Mouse (Mus musculus) macrophage (primary cell): Measurements from ENCODE around the gene Capn9. TPM values are rescaled to one million over a fixed set of nuclear protein-coding genes. Genes with fewer than 3 reads are reported as not detected.

Source experiments
- H3K27ac ChIP-seq: fragments of 350-480 bp; formaldehyde crosslinking; 2 replicates; pipeline ENCODE4 v1.9.0; 2021
- H3K36me3 ChIP-seq: fragments of 350-480 bp; formaldehyde crosslinking; 2 replicates; pipeline ENCODE4 v1.9.0; 2021; ENCODE audit errors: inconsistent target
- H3K4me3 ChIP-seq: fragments of 350-480 bp; formaldehyde crosslinking; 2 replicates; pipeline ENCODE4 v1.9.0; 2021; ENCODE audit errors: inconsistent target
- H3K79me2 ChIP-seq: fragments of 350-480 bp; formaldehyde crosslinking; 2 replicates; pipeline ENCODE4 v1.9.0; 2021; ENCODE audit errors: inconsistent target
- WGBS: methylation state at CpG from one replicate; pipeline ENCODE4 v1.1.7; 2026; ENCODE audit warnings: inconsistent platforms; ENCODE audit not compliant: missing documents; 5-methylcytosine and 5-hydroxymethylcytosine counted together
- polyA plus RNA-seq: library from polyadenylated mRNA; stranded (reverse); fragments of 250-400 nt; gene quantifications from 3 replicates; pipeline ENCODE4 v1.2.4, GENCODE M21; 2018; ENCODE audit warnings: inconsistent platforms

Capn9 gene
- polyA plus RNA-seq, 1 experiment from 2014 or later: not detected

DNA sequence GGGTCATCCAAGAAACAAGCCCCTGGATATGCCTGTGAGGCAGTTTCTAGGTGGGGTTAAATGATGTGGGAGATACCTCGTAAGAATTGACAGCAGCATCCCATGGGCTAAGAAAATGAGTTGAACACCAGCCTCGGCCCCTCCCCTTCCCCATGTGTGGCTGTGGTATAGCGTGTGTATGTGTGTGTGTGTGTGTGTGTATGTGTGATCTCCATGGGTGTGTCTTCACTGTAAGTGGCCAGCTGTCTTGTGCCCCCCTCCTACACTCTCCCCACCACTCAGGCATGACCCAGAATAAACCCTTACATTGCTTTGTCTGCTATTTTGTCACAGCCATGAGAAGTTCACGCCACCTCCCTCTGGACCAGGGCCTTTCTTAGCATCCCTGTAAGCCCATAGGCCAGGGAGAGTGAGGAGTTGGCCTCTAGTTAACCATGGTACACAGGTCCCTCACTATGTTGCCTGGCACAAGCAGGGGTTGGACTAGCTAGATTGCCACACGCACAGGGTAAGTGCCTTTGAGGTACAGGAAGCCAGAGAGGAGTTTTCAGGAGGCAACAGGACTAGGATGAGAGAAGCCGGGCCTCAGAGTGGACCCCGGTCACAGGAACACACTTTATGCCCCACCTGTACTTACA is 20.7 kb upstream of the Capn9 start:
- no peak overlapping the region for H3K27ac ChIP-seq
- H3K36me3 ChIP-seq: peaks cover 23% of the 10 kb centered on the region
- no peaks in the 10 kb centered on the region for H3K79me2 ChIP-seq
- H3K4me3 ChIP-seq: no peak overlapping the region
- WGBS: 96% methylated on average over 6 of the region's 7 CpGs

DNA sequence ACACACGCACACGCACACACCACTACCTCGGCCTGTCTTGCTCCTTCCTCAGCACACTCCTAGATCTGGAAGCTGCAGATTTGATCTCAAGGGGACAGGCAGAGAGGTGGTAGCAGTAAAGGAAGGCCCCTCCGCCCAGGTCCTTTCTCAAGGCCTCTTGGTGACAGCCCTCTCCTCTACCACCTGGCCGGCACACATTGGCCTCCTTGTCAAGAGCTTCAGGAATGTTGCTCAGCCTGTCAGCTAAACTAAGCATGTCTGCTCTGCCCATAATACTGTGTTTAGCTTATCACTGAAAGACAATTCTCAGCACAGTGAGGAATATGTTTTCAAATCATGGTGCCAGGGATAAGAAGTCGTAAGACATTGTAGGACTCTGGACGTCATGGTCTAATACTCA is 19.7 kb upstream of the Capn9 start:
- peaks cover 14% of the 10 kb centered on the region; the same call in 1 of the 2 replicates for H3K36me3 ChIP-seq
- H3K79me2 ChIP-seq: no peaks in the 10 kb centered on the region
- H3K4me3 ChIP-seq: no peak overlapping the region
- H3K27ac ChIP-seq: no peak overlapping the region
- 95% methylated on average over 7 of the region's 7 CpGs for WGBS

DNA sequence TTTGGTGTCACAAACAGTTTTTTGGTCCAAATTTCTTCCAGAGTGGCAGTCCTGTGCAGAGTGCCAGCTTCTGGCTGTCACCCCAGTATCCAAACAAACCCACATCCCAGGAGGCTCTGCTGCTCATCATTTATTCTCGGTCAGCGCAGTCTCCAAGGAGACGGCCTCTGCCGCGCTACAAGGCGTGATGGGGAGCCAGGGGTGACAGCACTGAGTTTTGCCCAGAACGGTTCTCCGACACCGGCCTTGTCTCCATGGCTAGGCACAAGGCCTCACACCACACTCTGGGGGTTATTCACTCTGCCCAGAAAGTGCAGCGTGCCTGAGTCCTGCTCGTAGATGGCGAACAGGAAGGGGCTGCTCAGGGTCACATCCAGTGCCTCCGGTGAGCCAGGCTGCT is 19.3 kb upstream of the Capn9 start:
- H3K4me3 ChIP-seq: no peak overlapping the region
- WGBS: 90% methylated on average over 13 of the region's 13 CpGs

DNA sequence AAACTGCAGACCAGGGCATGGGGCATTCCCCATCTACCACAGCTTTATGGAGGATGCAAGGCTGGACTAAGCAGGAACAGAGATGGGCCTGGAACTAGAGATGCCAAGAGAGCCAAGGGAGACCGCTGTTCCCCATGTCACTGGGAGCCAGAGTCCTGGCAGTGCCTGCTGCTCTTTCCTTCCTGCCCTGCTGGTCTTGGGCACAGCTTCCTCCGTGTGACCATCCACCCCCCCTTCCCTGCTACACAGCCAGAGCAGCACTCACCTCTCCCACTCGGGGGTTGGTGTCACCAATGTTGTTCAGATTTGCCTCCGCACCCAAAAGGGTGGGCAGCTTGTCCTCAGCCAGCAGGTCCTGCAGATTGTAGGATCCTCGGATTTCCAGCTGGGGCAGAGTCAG is 18.4 kb upstream of the Capn9 start:
- no peak overlapping the region for H3K4me3 ChIP-seq
- no peak overlapping the region for H3K27ac ChIP-seq
- H3K79me2 ChIP-seq: no peaks in the 10 kb centered on the region
- WGBS: 62% methylated on average over 5 of the region's 5 CpGs
- peaks cover under 1% of the 10 kb centered on the region; the same call in 1 of the 2 replicates for H3K36me3 ChIP-seq

More for the DNA sequence above, 19.3 kb upstream of the Capn9 start:
- no peak overlapping the region for H3K27ac ChIP-seq
- no peaks in the 10 kb centered on the region for H3K79me2 ChIP-seq
- H3K36me3 ChIP-seq: peaks cover 9% of the 10 kb centered on the region; the same call in 1 of the 2 replicates

DNA sequence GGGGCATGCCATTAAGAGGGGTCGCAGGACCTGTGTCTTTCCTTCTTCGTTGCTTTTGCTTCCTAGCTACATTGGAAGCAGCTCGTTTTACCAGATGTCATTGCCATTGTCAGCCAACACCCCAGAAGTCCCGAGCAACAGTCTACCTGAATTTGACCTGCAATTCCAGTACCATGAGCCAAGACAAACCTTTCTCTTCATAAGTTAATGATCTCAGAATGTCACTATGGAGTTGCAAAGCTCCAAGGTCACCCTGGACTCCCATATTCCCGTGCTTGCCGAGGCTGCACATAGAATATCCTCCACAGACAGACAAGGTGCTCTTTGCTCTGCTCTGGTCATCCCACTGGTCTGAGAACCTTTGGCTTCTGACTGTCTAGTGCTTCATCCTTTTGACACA is 8.8 kb upstream of the Capn9 start:
- Histone ChIP-seq H3K4me3 (no peak overlapping the region), H3K79me2 (no peaks in the 10 kb centered on the region), H3K27ac (no peak overlapping the region), H3K36me3 (no peaks in the 10 kb centered on the region)
- WGBS: 79% methylated on average over 6 of the region's 6 CpGs

DNA sequence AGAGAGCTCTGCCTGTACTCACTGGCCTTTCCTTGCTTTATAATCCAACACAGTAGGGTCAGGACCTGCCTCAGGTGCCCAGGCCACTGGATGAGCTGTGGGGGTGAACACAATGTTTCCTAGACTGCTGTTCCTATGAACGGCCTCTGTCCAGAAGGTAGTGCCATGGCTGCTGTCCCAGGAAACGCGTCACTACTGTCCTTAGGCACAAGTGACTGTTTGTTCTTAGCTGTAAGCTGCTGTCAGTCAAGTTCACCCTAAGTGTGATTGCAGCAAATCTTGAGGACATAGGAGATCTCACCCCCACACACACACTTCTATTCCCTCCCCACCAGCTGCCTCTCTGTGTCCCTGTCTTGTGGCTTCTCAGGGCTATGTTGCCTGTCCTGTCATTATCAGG is 8.3 kb upstream of the Capn9 start:
- Histone ChIP-seq H3K4me3 (no peak overlapping the region), H3K36me3 (no peaks in the 10 kb centered on the region), H3K79me2 (no peaks in the 10 kb centered on the region), H3K27ac (no peak overlapping the region)
- 82% methylated on average over 3 of the region's 3 CpGs for WGBS

DNA sequence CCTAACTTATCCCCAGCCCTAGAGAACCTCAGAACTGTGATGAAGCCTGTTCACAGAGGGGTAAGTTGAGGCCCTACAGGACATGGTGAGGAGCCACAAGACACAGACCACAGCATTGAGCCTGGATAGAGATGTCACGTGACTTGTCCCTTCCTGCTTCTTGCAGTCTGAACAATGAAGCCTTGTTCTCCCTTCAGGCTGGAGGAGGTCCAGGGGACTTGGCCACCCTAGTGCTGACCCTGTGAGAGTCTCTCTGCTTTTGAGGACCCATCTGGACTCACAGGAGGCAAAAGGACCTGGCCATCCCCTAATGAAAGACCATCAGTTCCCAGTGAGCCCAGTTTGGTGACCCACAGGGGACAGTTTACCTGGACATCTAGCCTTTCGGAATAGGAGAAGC is 6.8 kb upstream of the Capn9 start:
- H3K36me3 ChIP-seq: no peaks in the 10 kb centered on the region
- H3K4me3 ChIP-seq: no peak overlapping the region
- H3K79me2 ChIP-seq: no peaks in the 10 kb centered on the region
- no peak overlapping the region for H3K27ac ChIP-seq
- WGBS: 52% methylated on average over 2 of the region's 2 CpGs

DNA sequence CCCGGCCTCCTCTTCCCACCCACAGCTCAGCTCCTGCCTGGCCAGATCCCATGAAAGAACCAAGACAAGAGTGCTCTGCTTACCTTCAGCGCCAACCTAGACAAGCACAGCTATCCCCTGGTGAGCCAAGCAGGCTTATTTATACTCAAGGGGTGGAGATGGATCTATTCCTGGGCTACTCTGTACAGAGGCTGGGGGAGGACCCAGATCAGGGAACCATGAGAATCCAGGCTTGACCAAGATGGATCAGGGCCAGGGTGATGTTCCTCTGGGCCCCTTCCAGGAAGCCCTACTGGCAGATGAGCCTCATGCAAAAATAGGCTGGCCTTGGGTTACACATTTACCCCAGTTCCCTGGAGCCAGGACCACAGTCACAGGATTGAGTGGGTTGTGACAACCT is 6.3 kb upstream of the Capn9 start, which contains the start of gene Agt:
TSS of gene Agt (minus strand) at position 114 of the 400 bp plus-strand sequence.
- Histone ChIP-seq H3K36me3 (no peaks in the 10 kb centered on the region), H3K79me2 (no peaks in the 10 kb centered on the region), H3K27ac (no peak within 1 kb of the TSS), H3K4me3 (no peak within 1 kb of the TSS)
- WGBS: 85% methylated on average over 2 of the region's 2 CpGs

DNA sequence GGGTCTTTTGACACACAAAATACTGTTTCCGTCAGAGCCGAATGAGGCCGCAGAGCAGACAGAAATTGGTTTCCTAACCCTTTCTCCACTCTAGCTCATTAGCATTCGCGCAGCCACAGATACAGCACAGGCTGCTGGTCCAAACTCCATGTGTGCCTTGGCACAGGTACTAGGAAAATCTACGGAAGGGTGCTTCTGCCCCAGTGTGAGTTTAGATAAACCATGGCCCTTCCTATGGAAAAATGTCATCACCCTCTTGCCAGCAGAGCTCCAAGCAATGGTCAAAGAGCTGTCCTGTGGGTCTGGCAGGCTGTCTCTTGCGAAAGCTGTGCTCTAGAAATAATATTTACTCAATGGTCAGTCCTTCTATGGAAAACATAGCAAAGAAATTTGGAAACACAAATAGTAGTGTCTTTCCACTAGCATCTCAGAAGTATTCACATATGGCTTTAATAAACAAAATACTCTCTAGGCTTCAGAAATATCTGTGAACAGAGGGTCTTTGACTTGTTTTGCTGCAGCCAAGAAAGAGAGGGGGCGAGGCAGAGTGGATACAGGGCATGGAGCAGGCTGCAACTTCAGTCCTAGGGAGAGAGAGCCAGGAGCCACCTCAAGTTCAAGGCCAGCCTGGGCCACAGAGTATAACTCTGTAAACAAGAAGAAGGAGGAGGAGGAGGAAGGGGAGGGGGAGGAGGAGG is 4.0 kb upstream of the Capn9 start:
- Histone ChIP-seq H3K36me3 (no peaks in the 10 kb centered on the region), H3K79me2 (no peaks in the 10 kb centered on the region), H3K27ac (no peak overlapping the region), H3K4me3 (no peak overlapping the region)
- WGBS: 91% methylated on average over 8 of the region's 8 CpGs

DNA sequence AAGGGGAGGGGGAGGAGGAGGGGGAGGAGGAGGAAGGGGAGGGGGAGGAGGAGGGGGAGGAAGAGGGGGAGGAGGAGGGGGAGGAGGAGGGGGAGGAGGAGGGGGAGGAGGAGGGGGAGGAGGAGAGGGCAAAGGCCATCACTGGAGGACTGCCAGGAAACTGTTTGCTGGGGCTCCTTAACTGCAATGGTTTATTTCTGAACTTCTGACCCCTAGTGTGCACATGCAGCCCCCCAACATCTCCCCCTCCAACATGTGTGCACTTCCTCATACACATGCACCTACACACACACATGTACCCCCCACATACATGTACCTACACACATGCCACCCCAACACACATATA is 3.5 kb upstream of the Capn9 start:
- Histone ChIP-seq H3K79me2 (no peaks in the 10 kb centered on the region), H3K27ac (no peak overlapping the region), H3K36me3 (no peaks in the 10 kb centered on the region), H3K4me3 (no peak overlapping the region)

DNA sequence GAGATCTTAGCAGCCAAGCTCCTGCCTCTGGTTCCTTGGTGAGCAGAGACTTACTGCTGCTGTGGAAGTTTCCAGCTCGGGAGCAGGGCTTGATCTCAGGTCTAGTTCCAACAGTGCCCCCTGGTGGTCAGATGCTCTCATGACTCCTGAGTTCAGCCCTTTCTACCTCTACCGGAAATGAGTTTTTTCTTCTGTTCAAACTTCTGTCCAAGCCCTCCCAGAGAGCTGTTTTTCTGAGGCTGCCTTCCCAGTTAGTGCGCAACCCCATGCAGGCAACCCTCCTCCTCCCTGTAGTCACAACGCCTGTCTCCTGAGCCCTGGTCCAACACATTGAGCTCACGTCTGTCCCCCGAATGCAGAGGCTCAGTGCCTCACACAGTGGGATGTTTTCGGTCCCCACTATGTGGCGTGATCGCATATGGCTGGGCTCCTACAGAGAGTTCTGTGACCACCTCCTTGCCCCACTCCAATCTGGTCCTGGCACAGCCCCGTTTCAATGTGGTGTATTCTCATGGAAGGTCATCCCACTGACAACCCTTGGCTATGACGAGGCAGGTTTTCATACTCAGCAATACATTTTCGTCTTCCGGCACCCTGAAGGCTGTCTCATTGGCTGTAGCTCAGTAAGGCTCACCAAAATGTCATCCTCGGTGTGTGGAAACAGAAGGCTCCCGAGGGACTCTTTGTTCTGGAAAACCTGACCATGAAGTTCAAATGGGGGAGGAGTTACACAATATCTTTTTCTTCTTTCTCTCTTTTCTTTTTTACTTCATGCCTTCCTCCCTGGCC is 2.2 kb upstream of the Capn9 start:
- H3K27ac ChIP-seq: no peak overlapping the region
- 62% methylated on average over 15 of the region's 15 CpGs for WGBS
- H3K79me2 ChIP-seq: no peaks in the 10 kb centered on the region
- no peak overlapping the region for H3K4me3 ChIP-seq
- no peaks in the 10 kb centered on the region for H3K36me3 ChIP-seq

DNA sequence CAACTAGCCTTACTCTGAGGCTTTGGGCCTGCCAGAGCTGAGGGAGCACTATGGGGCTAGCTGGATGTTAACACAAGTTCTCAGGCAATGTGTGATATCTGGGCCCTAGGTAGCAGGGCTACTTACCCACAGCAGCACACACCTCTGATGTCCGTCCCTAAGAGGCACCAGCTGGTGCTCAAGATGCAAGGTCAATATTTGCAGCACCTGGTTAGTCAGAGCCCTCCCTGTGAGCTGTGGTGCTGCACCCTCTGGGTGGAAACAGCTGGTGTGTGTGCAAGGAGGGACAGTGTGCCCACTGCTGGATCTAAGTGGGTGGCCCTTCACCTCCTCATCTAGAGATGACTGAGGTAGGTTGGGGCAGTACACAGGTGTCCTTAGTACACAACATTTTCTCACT is 840 bp downstream of the Capn9 start:
- Histone ChIP-seq H3K36me3 (no peaks in the 10 kb centered on the region), H3K4me3 (no peak overlapping the region), H3K27ac (no peak overlapping the region), H3K79me2 (no peaks in the 10 kb centered on the region)
- WGBS: 100% methylated on average over 1 of the region's 1 CpGs

DNA sequence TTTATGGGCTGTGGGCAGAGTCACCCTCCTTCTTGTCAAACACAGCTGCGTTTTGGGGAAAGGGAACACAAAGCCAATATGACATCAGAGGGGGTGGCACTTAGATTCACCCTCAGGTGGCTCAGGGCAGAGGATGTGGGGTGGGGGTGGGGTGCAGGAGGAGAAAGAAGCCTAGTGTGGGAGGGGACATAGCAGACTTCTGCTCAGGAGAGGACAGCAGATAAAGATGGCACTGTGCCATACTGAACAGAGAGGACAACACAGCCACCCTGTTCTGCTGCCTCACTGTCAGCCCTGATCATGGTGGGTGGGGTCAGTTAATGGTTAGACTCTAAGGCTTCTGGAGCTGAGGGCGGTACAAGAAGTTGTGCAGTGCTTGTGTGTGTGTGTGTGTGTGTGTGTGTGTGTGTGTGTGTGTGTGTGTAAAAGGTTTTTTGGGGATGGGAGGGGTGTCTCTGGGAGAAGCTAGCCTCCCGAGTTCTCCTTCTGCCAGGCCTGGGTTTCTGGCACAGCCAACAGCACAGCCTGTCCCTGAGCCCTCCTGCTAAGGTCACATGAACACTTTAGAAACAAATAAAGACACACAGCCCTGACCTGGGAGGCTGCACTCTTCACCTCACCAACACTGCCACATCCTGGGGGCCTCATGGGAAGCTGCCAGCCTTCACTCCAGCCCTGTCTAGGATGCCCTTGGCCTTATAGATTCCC is 10.0 kb downstream of the Capn9 start:
- Histone ChIP-seq H3K4me3 (no peak overlapping the region), H3K27ac (no peak overlapping the region), H3K36me3 (no peaks in the 10 kb centered on the region), H3K79me2 (no peaks in the 10 kb centered on the region)
- 51% methylated on average over 3 of the region's 3 CpGs for WGBS

DNA sequence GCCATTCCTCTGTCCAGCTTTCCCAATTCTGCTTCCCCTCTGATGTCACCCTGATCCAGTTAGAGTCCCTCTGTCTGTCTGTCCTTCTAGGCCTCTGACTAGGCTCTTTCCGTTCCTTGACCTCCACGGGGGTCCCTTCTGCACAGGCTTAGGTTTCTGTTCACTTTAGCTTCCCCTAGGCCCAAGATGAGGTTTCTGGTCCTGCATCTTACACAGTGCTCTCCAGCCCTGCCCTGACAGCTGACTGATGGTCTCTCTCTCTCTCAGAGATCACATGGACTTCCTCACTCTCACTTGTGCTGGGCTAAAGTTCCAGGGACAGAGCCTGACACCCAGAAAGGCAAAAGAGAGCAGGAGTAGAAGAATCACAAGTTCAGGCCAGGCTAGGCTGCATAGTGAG is 10.6 kb downstream of the Capn9 start:
- Histone ChIP-seq H3K27ac (no peak overlapping the region), H3K36me3 (no peaks in the 10 kb centered on the region), H3K4me3 (no peak overlapping the region), H3K79me2 (no peaks in the 10 kb centered on the region)
- WGBS: 83% methylated on average over 2 of the region's 2 CpGs

DNA sequence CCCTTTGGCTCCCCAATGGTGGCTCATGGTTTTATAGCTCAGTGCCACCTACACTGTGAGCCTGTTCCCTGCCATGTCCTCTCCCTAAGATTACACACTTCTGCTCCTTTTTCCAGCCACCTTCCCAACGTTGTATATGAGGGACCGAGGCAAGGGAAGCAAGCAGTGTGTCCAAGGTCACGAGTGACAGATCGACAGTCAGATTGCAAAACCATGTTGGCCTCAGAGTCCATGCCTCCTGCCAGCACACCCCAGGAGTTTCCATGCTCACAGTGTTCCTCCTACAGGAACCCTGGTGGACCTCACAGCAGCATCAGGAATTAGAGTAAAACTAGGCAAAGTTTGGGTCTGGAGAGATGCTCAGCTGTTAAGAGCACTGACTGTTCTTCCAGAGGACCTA is 13.5 kb downstream of the Capn9 start:
- Histone ChIP-seq H3K36me3 (no peaks in the 10 kb centered on the region), H3K79me2 (no peaks in the 10 kb centered on the region), H3K27ac (no peak overlapping the region), H3K4me3 (no peak overlapping the region)
- 71% methylated on average over 4 of the region's 4 CpGs for WGBS
